ENCODE assay signal across 25 mouse cellular contexts in genomic region chr4:26508004-26508403, GRCm38 (mm10).
"Had no signal": no experiment of that assay in that cellular context is flagged by ENCODE, and none has a peak within 500 bp of the region (broad histone marks: within the 10 kb centered on the region; RNA-seq: fewer than 3 reads in every experiment).

No protein-coding gene starts in this region.

- H3K27ac ChIP-seq: heart, adult 2 months; heart, embryonic 13.5 days; heart, embryonic 15.5 days; hindbrain, embryonic 13.5 days; intestine, embryonic 15.5 days; limb, embryonic 13.5 days; limb, embryonic 15.5 days; liver, embryonic 12.5 days; liver, embryonic 14.5 days had no signal

- H3K27me3 ChIP-seq: heart, embryonic 13.5 days; heart, embryonic 15.5 days; hindbrain, embryonic 13.5 days; intestine, embryonic 15.5 days; limb, embryonic 13.5 days; limb, embryonic 15.5 days; liver, embryonic 12.5 days had no signal

- DNase-seq: gastrocnemius, postnatal 14 days; gastrocnemius, postnatal 36 days; heart, adult 11 months; heart, adult 2 months; heart, postnatal 14 days; heart, postnatal 36 days; kidney, adult 18-20 months; kidney, adult 8-10 months; kidney, postnatal 10 days; kidney, postnatal 25 days; layer of hippocampus, adult 9-11 months; layer of hippocampus, postnatal 36 days; left cerebral cortex, postnatal 4 days had no signal

- H3K4me3 ChIP-seq: heart, adult 2 months; heart, embryonic 13.5 days; heart, embryonic 15.5 days; hindbrain, embryonic 13.5 days; intestine, embryonic 15.5 days; limb, embryonic 13.5 days; limb, embryonic 15.5 days; liver, embryonic 12.5 days had no signal

- H3K4me1 ChIP-seq: heart, embryonic 13.5 days; heart, embryonic 15.5 days; hindbrain, embryonic 13.5 days; intestine, embryonic 15.5 days; limb, embryonic 13.5 days; limb, embryonic 15.5 days; liver, embryonic 12.5 days had no signal

- H3K36me3 ChIP-seq: heart, embryonic 13.5 days; heart, embryonic 15.5 days; hindbrain, embryonic 13.5 days; intestine, embryonic 15.5 days; limb, embryonic 13.5 days; limb, embryonic 15.5 days; liver, embryonic 12.5 days had no signal

- H3K4me2 ChIP-seq: heart, embryonic 11.5 days; heart, embryonic 13.5 days; heart, embryonic 15.5 days; hindbrain, embryonic 13.5 days; intestine, embryonic 15.5 days; limb, embryonic 13.5 days; limb, embryonic 15.5 days; liver, embryonic 12.5 days had no signal

- H3K9me3 ChIP-seq: heart, embryonic 13.5 days; heart, embryonic 15.5 days; hindbrain, embryonic 13.5 days; intestine, embryonic 15.5 days; limb, embryonic 13.5 days; limb, embryonic 15.5 days; liver, embryonic 12.5 days had no signal

- ATAC-seq: hindbrain, embryonic 16.5 days; inflammation-experienced regulatory T-cells, adult 6 months; intestine, embryonic 15.5 days; intestine, postnatal 0 days; liver, embryonic 12.5 days had no signal

- H3K9ac ChIP-seq: heart, embryonic 13.5 days; heart, embryonic 15.5 days; hindbrain, embryonic 13.5 days; intestine, embryonic 15.5 days; limb, embryonic 13.5 days; limb, embryonic 15.5 days; liver, embryonic 12.5 days; liver, embryonic 14.5 days had no signal
